Mouse (Mus musculus) thymus, postnatal 10 days (tissue): ENCODE measurements around the gene L3mbtl1.
A peak's percentile ranks its signal among the peaks of the same experiment; 100 is the strongest.

Source experiments
- DNase-seq, 2 experiments: peaks; one replicate each; pipeline ENCODE4 v3.0.0; 2021; ENCODE audit warnings: low spot score in 2 of 2

L3mbtl1 gene

GRCm38 (mm10) chr2:162943931-162944330 is 659 bp downstream of the L3mbtl1 start:
- no peak for DNase-seq

- DNase-seq: no peak
Measured at GRCm38 (mm10) chr2:162946964-162947363, 3.7 kb downstream of the L3mbtl1 start.

- no peak for DNase-seq
Measured at GRCm38 (mm10) chr2:162947736-162948135, 4.5 kb downstream of the L3mbtl1 start.

GRCm38 (mm10) chr2:162948221-162948620 is 4.9 kb downstream of the L3mbtl1 start:
- DNase-seq: no peak

- DNase-seq: no peak
Measured at GRCm38 (mm10) chr2:162950776-162951175, 7.5 kb downstream of the L3mbtl1 start.

- DNase-seq: no peak
Measured at GRCm38 (mm10) chr2:162956843-162957242, 13.6 kb downstream of the L3mbtl1 start.

- DNase-seq: no peak
Measured at GRCm38 (mm10) chr2:162961321-162961720, 18.0 kb downstream of the L3mbtl1 start.

GRCm38 (mm10) chr2:162966734-162967133 is 23.5 kb downstream of the L3mbtl1 start:
- no peak for DNase-seq

- DNase-seq: peak; percentile 12 to 62
Measured at GRCm38 (mm10) chr2:162968357-162968756, 25.1 kb downstream of the L3mbtl1 start.

- DNase-seq: no peak
Measured at GRCm38 (mm10) chr2:162969101-162969500, 25.8 kb downstream of the L3mbtl1 start.

- DNase-seq: no peak
Measured at GRCm38 (mm10) chr2:162970896-162971295, 27.6 kb downstream of the L3mbtl1 start.

GRCm38 (mm10) chr2:162972752-162973151 is 29.5 kb downstream of the L3mbtl1 start:
- DNase-seq: no peak

GRCm38 (mm10) chr2:162973206-162973605 is 29.9 kb downstream of the L3mbtl1 start:
- no peak for DNase-seq

GRCm38 (mm10) chr2:162973637-162974036 is 30.4 kb downstream of the L3mbtl1 start:
- no peak for DNase-seq

GRCm38 (mm10) chr2:162975157-162975775 is 32.0 kb downstream of the L3mbtl1 start:
- DNase-seq: no peak

- no peak for DNase-seq
Measured at GRCm38 (mm10) chr2:162976001-162976400, 32.7 kb downstream of the L3mbtl1 start.

- DNase-seq: no peak
Measured at GRCm38 (mm10) chr2:162984381-162984780, 41.1 kb downstream of the L3mbtl1 start.

- no peak for DNase-seq
Measured at GRCm38 (mm10) chr2:162985923-162986322, 42.7 kb downstream of the L3mbtl1 start.

- DNase-seq: no peak
Measured at GRCm38 (mm10) chr2:162986764-162987163, 43.5 kb downstream of the L3mbtl1 start.

- no peak for DNase-seq
Measured at GRCm38 (mm10) chr2:162987218-162987617, 43.9 kb downstream of the L3mbtl1 start, which contains the start of gene Sgk2. Gene Sgk2 (plus strand): TSS chr2:162987330.

GRCm38 (mm10) chr2:162988235-162988634 is 45.0 kb downstream of the L3mbtl1 start:
- DNase-seq: no peak

- DNase-seq: no peak
Measured at GRCm38 (mm10) chr2:162991394-162992083, 48.3 kb downstream of the L3mbtl1 start.

GRCm38 (mm10) chr2:162992084-162992437 is 48.8 kb downstream of the L3mbtl1 start:
- DNase-seq: no peak
